Mouse (Mus musculus) cerebellum, adult 2 months (tissue): ENCODE results near the gene Rhbdf2.

Experiments
- CTCF ChIP-seq: fragments of 200-500 bp; IDR thresholded peaks from 2 replicates; pipeline ENCODE4 v1.5.1; 2011; ENCODE audit warnings: low read depth, mild to moderate bottlenecking, control low read depth, low read length, moderate library complexity, borderline replicate concordance; ENCODE audit not compliant: insufficient read depth
- POLR2A ChIP-seq: fragments of 200-500 bp; IDR thresholded peaks from 2 replicates; pipeline ENCODE4 v1.6.1; 2011; ENCODE audit warnings: low read length, control low read depth, borderline replicate concordance; ENCODE audit not compliant: insufficient read depth

GRCm38 (mm10) chr11:116652330-116653098, 25.7 kb upstream of the Rhbdf2 start:
- TF ChIP-seq CTCF = no peak
- no peak for TF ChIP-seq POLR2A
